Mouse (Mus musculus) kidney, embryonic 16.5 days (tissue): Measurements from ENCODE around the gene Fem1b. TPM values are rescaled to one million over a fixed set of nuclear protein-coding genes. Genes with fewer than 3 reads are reported as not detected.

Experiments
- ATAC-seq: fragments of 200-750 bp; cut with Nextera tagmentation; 2 replicates; pipeline ENCODE4 v1.8.0; 2017; ENCODE audit warnings: moderate TSS enrichment; ENCODE audit not compliant: low FRiP score, low TSS enrichment
- H3K27ac ChIP-seq: fragments of 300-500 bp; sonication (generic); 2 replicates; pipeline ENCODE4 v1.5.1; 2014; ENCODE audit warnings: low read length
- H3K27me3 ChIP-seq: fragments of 300-500 bp; sonication (generic); 2 replicates; pipeline ENCODE4 v1.6.1; 2014; ENCODE audit warnings: low read length, control low read depth, mixed read lengths; ENCODE audit not compliant: insufficient read depth
- H3K36me3 ChIP-seq: fragments of 300-500 bp; sonication (generic); 2 replicates; pipeline ENCODE4 v1.6.1; 2014; ENCODE audit warnings: low read length, control low read depth, mixed read lengths; ENCODE audit not compliant: insufficient read depth
- H3K4me1 ChIP-seq: fragments of 300-500 bp; sonication (generic); 2 replicates; pipeline ENCODE4 v1.6.1; 2014; ENCODE audit warnings: low read length, control low read depth, mixed read lengths; ENCODE audit not compliant: insufficient read depth
- H3K4me2 ChIP-seq: fragments of 300-500 bp; sonication (generic); replicated peaks from 2 replicates; pipeline ENCODE4 v1.6.1; 2014; ENCODE audit warnings: low read depth, low read length
- H3K4me3 ChIP-seq: fragments of 300-500 bp; sonication (generic); 2 replicates; pipeline ENCODE4 v1.5.1; 2014; ENCODE audit warnings: mild to moderate bottlenecking, low read length
- H3K9ac ChIP-seq: fragments of 300-500 bp; sonication (generic); replicated peaks from 2 replicates; pipeline ENCODE4 v1.6.1; 2014; ENCODE audit warnings: low read length
- H3K9me3 ChIP-seq: fragments of 300-500 bp; sonication (generic); 2 replicates; pipeline ENCODE4 v1.6.1; 2016; ENCODE audit warnings: low read length, control low read depth
- WGBS: fragments of 180-500 bp; shearing (Covaris S2); extraction: QIAGEN DNeasy Blood & Tissue Kit; methylation state at CpG from one replicate; pipeline ENCODE4 v1.1.7; 2014; 5-methylcytosine and 5-hydroxymethylcytosine counted together
- polyA plus RNA-seq: library from polyadenylated mRNA; unstranded; fragments of >200 nt; fragmentation: Nextera tagmentation; extraction: Ambion mirVana; gene quantifications from 2 replicates; pipeline ENCODE4 v1.2.1, GENCODE M21; 2015

Gene Fem1b
- polyA plus RNA-seq, 1 experiment from 2014 or later, result 23.1 TPM

- Histone ChIP-seq H3K36me3 (no peaks in the 10 kb centered on the region), H3K4me1 (peaks cover 18% of the 10 kb centered on the region), H3K4me3 (no peak overlapping the region), H3K9ac (no peak overlapping the region), H3K4me2 (no peak overlapping the region), H3K27ac (no peak overlapping the region), H3K27me3 (no peaks in the 10 kb centered on the region), H3K9me3 (no peaks in the 10 kb centered on the region)
- no peak for ATAC-seq
- WGBS, result 76% methylated on average over 5 of the region's 5 CpGs
Observed at GRCm38 (mm10) chr9:62786721-62787120, 25.0 kb downstream of the Fem1b start.

DNA sequence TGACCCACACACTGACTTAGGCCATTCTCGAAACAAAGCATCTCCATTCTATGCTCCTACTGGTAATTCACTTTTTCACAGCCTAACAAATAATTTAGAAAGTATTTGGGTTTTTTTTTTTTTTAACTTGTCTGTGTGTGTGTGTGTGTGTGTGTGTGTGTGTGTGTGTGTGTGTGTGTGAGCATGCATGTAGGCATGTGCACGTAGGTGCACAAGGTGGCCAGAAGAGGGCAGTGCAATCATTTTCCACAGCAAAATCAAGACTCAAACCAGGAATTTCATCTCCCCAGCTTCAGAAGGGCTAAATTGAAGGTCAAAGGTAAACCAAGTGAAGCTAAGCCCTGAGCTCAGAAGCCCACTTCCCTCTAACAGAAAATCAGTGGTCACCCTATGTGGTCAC is 27.5 kb downstream of the Fem1b start:
- WGBS, result 98% methylated on average over 2 of the region's 2 CpGs
- H3K9me3 ChIP-seq, result no peaks in the 10 kb centered on the region
- H3K4me1 ChIP-seq, result peaks cover 22% of the 10 kb centered on the region
- H3K4me3 ChIP-seq, result no peak overlapping the region
- no peaks in the 10 kb centered on the region for H3K27me3 ChIP-seq
- H3K4me2 ChIP-seq, result no peak overlapping the region
- no peak overlapping the region for H3K27ac ChIP-seq
- no peak overlapping the region for H3K9ac ChIP-seq
- no peak for ATAC-seq
- H3K36me3 ChIP-seq, result no peaks in the 10 kb centered on the region

DNA sequence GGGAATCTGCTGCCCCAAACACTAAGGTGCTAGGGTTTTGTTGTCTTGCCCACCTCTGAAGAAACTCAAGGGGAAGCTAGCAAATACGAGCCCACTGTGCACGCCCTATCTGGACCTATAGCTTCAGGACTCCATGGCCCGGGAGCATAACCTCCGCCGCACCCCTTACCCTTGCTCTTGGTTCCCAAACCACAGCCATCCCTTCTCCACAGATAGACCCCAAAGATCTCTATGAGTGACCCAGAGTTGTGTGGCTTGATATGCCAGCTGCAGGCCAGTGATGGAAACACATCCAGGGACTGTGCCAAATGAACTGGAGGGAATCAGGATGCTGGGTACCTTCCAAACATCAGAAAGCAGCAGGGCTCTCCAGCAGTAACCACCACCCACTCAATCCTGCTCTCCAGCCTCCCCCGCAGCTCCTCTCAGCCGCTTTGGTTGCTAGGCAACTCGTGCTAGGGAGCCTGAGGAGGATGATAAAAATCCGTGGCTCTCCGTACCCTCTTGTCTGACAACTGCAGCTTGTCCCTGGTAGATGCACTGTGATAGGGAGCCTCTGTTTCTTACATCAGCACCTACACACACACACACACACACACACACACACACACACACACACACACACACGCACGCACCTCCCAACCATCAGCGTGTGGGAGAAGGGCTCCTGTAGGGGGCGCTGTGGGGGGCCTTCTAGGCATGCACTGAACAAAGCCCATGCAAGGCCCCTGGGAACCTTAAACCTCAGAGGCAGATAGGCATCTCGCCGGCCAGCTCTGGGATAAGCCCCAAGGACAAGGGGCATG is 28.6 kb downstream of the Fem1b start:
- no peak overlapping the region for H3K9ac ChIP-seq
- H3K27ac ChIP-seq, result no peak overlapping the region
- H3K4me2 ChIP-seq, result no peak overlapping the region
- no peaks in the 10 kb centered on the region for H3K36me3 ChIP-seq
- H3K4me3 ChIP-seq, result no peak overlapping the region
- no peaks in the 10 kb centered on the region for H3K27me3 ChIP-seq
- WGBS, result 35% methylated on average over 15 of the region's 16 CpGs
- no peaks in the 10 kb centered on the region for H3K9me3 ChIP-seq
- peaks cover 22% of the 10 kb centered on the region for H3K4me1 ChIP-seq
- peak; percentile 52 for ATAC-seq

GRCm38 (mm10) chr9:62781965-62782364 is 29.8 kb downstream of the Fem1b start:
- peaks cover 22% of the 10 kb centered on the region for H3K4me1 ChIP-seq
- H3K36me3 ChIP-seq, result no peaks in the 10 kb centered on the region
- no peaks in the 10 kb centered on the region for H3K9me3 ChIP-seq
- WGBS, result 46% methylated on average over 3 of the region's 3 CpGs
- H3K9ac ChIP-seq, result no peak overlapping the region
- no peak overlapping the region for H3K4me2 ChIP-seq
- no peaks in the 10 kb centered on the region for H3K27me3 ChIP-seq
- ATAC-seq, result peak; percentile 55
- peak overlapping the region; percentile 20; the same call in 1 of the 2 replicates for H3K27ac ChIP-seq
- no peak overlapping the region for H3K4me3 ChIP-seq

- Histone ChIP-seq H3K27me3 (no peaks in the 10 kb centered on the region), H3K4me1 (peaks cover 22% of the 10 kb centered on the region), H3K4me3 (no peak overlapping the region), H3K9me3 (no peaks in the 10 kb centered on the region), H3K4me2 (no peak overlapping the region), H3K27ac (no peak overlapping the region), H3K9ac (no peak overlapping the region), H3K36me3 (no peaks in the 10 kb centered on the region)
- no peak for ATAC-seq
- WGBS, result 61% methylated on average over 9 of the region's 9 CpGs
Observed at GRCm38 (mm10) chr9:62778721-62779120, 33.0 kb downstream of the Fem1b start.

DNA sequence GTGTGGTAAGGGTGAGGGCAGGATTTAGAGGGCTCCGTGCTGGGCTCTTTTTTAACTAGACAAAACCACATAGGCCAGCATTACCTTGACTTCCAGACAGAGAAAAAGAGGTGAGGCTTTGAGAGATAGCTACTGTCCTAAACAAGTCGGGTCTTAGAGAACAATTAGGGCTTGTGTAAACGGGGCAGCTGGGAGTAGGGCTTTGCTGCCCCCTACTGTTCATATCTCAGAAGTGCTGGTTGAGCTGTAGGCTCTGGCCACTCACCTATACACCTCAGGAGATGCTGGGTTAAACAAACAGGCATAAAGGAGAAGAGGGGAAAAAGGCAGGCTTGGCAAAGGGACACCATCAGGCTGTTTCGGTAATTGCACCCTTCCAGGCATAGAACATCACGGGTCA is 34.3 kb downstream of the Fem1b start:
- Histone ChIP-seq H3K9ac (no peak overlapping the region), H3K27me3 (no peaks in the 10 kb centered on the region), H3K4me3 (no peak overlapping the region), H3K4me2 (no peak overlapping the region), H3K4me1 (peaks cover 11% of the 10 kb centered on the region), H3K27ac (no peak overlapping the region), H3K36me3 (no peaks in the 10 kb centered on the region), H3K9me3 (no peaks in the 10 kb centered on the region)
- WGBS, result 6% methylated on average over 5 of the region's 5 CpGs
- ATAC-seq, result peak; percentile 68

DNA sequence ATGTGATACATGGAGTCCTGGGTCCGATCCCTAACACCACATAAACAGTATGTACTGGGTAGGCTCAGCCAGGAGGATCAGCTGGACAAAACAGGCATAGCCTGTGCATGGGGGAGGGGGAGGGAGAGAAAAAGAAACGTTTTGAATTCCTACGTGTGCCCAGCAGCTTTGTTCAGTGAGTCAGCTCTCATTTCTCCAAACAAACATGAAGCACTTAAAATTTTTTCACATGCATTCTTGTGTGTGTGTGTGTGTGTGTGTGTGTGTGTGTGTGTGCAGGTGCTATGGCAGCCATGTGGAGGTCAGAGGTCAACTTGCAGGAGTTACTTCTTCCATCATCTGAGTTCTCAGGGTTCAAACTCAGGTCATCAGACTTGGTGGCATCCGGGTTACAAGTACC is 36.3 kb downstream of the Fem1b start:
- Histone ChIP-seq H3K27me3 (no peaks in the 10 kb centered on the region), H3K9me3 (no peaks in the 10 kb centered on the region), H3K4me1 (no peaks in the 10 kb centered on the region), H3K4me2 (no peak overlapping the region), H3K27ac (no peak overlapping the region), H3K9ac (no peak overlapping the region), H3K4me3 (no peak overlapping the region), H3K36me3 (no peaks in the 10 kb centered on the region)
- WGBS, result 38% methylated on average over 4 of the region's 4 CpGs
- ATAC-seq, result no peak

GRCm38 (mm10) chr9:62772746-62773145 is 39.0 kb downstream of the Fem1b start:
- Histone ChIP-seq H3K27me3 (no peaks in the 10 kb centered on the region), H3K9ac (no peak overlapping the region), H3K4me1 (no peaks in the 10 kb centered on the region), H3K4me2 (no peak overlapping the region), H3K36me3 (no peaks in the 10 kb centered on the region), H3K27ac (no peak overlapping the region), H3K4me3 (no peak overlapping the region), H3K9me3 (no peaks in the 10 kb centered on the region)
- 67% methylated on average over 8 of the region's 8 CpGs for WGBS
- ATAC-seq, result no peak

DNA sequence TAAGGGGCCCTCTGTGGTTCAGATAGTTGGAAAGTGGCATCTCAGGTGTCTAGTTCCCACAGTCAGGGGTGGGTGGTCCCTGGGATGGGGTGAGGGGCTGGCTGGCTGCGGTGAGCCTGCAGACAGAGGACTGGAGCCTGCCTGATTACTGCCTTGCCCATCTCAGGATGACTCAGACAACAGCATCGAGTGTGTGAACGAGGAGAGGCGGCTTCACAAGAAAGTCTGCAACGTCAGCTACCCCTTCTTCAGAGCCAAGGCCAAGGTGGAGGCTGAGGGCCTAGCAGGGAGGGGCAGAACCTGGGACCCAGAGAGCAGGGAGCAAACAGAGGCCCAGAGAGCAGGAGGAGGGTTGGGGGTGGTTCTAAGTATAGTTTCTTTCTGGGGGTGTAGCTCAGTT is 43.4 kb downstream of the Fem1b start:
- ATAC-seq, result no peak
- Histone ChIP-seq H3K27me3 (no peaks in the 10 kb centered on the region), H3K36me3 (no peaks in the 10 kb centered on the region), H3K4me1 (peaks cover 3% of the 10 kb centered on the region; the same call in 1 of the 2 replicates), H3K9ac (no peak overlapping the region), H3K4me2 (no peak overlapping the region), H3K4me3 (no peak overlapping the region), H3K9me3 (no peaks in the 10 kb centered on the region), H3K27ac (no peak overlapping the region)
- WGBS, result 69% methylated on average over 5 of the region's 5 CpGs

GRCm38 (mm10) chr9:62767464-62767863 is 44.3 kb downstream of the Fem1b start:
- Histone ChIP-seq H3K9me3 (no peaks in the 10 kb centered on the region), H3K4me3 (no peak overlapping the region), H3K4me2 (no peak overlapping the region), H3K4me1 (peaks cover 3% of the 10 kb centered on the region; the same call in 1 of the 2 replicates), H3K36me3 (no peaks in the 10 kb centered on the region), H3K27me3 (no peaks in the 10 kb centered on the region), H3K9ac (no peak overlapping the region), H3K27ac (no peak overlapping the region)
- peak; percentile 55; the same call in 1 of the 2 replicates for ATAC-seq
- WGBS, result 53% methylated on average over 17 of the region's 17 CpGs
